Mouse (Mus musculus) limb, embryonic 15.5 days (tissue): ENCODE measurements around the gene Rxra. TPM values are rescaled to one million over a fixed set of nuclear protein-coding genes. Genes with fewer than 3 reads are reported as not detected.

Experiments used
- ATAC-seq: fragments of 200-750 bp; cut with Nextera tagmentation; 2 replicates; pipeline ENCODE4 v1.8.0; 2017; ENCODE audit warnings: low read depth, moderate TSS enrichment; ENCODE audit not compliant: insufficient number of reproducible peaks, low FRiP score, low TSS enrichment
- H3K27ac ChIP-seq: fragments of 300-500 bp; sonication (generic); 2 replicates; pipeline ENCODE4 v1.5.1; 2015; ENCODE audit warnings: moderate library complexity, mild to moderate bottlenecking, inconsistent platforms
- H3K27me3 ChIP-seq: fragments of 300-500 bp; sonication (generic); 2 replicates; pipeline ENCODE4 v1.6.1; 2015; ENCODE audit warnings: inconsistent platforms
- H3K36me3 ChIP-seq: fragments of 300-500 bp; sonication (generic); 2 replicates; pipeline ENCODE4 v1.6.1; 2015; ENCODE audit warnings: inconsistent platforms
- H3K4me1 ChIP-seq: fragments of 300-500 bp; sonication (generic); 2 replicates; pipeline ENCODE4 v1.6.1; 2015; ENCODE audit warnings: inconsistent platforms
- H3K4me2 ChIP-seq: fragments of 300-500 bp; sonication (generic); 2 replicates; pipeline ENCODE4 v1.6.1; 2015; ENCODE audit warnings: mild to moderate bottlenecking, inconsistent platforms
- H3K4me3 ChIP-seq: fragments of 300-500 bp; sonication (generic); 2 replicates; pipeline ENCODE4 v1.5.1; 2015; ENCODE audit warnings: mild to moderate bottlenecking, inconsistent platforms
- H3K9ac ChIP-seq: fragments of 300-500 bp; sonication (generic); 2 replicates; pipeline ENCODE4 v1.6.1; 2015; ENCODE audit warnings: inconsistent platforms
- H3K9me3 ChIP-seq: fragments of 300-500 bp; sonication (generic); 2 replicates; pipeline ENCODE4 v1.6.1; 2016; ENCODE audit warnings: inconsistent platforms
- WGBS: fragments of 180-500 bp; shearing (Covaris S2); methylation state at CpG from one replicate; pipeline ENCODE4 v1.1.7; 2015; 5-methylcytosine and 5-hydroxymethylcytosine counted together
- polyA plus RNA-seq: library from polyadenylated mRNA; unstranded; fragments of >200 nt; fragmentation: Nextera tagmentation; extraction: Ambion mirVana; gene quantifications from 2 replicates; pipeline ENCODE4 v1.2.1, GENCODE M21; 2015

Gene Rxra
- polyA plus RNA-seq, 1 experiment from 2014 or later, result 19.7 TPM

- Histone ChIP-seq H3K4me1 (peaks cover 83% of the 10 kb centered on the region), H3K4me3 (no peak overlapping the region), H3K36me3 (peaks cover 43% of the 10 kb centered on the region), H3K9me3 (no peaks in the 10 kb centered on the region), H3K27ac (0 out of 2 replicates have a peak overlapping the region, but pooled peaks have one; percentile 14), H3K4me2 (no peak overlapping the region), H3K9ac (no peak overlapping the region), H3K27me3 (no peaks in the 10 kb centered on the region)
- 85% methylated on average over 10 of the region's 10 CpGs for WGBS
- no peak for ATAC-seq
Measured at GRCm38 (mm10) chr2:27761260-27761995, 85.2 kb downstream of the Rxra start.

- H3K4me3 ChIP-seq, result no peak overlapping the region
- H3K9ac ChIP-seq, result no peak overlapping the region
- peaks cover 38% of the 10 kb centered on the region for H3K36me3 ChIP-seq
- no peaks in the 10 kb centered on the region for H3K9me3 ChIP-seq
- 84% methylated on average over 9 of the region's 9 CpGs for WGBS
- H3K4me2 ChIP-seq, result no peak overlapping the region
- H3K27me3 ChIP-seq, result no peaks in the 10 kb centered on the region
- no peak overlapping the region for H3K27ac ChIP-seq
- no peak for ATAC-seq
- H3K4me1 ChIP-seq, result peaks cover 78% of the 10 kb centered on the region
Measured at GRCm38 (mm10) chr2:27761996-27762340, 85.7 kb downstream of the Rxra start.

- no peaks in the 10 kb centered on the region for H3K27me3 ChIP-seq
- WGBS, result 47% methylated on average over 12 of the region's 12 CpGs
- no peak for ATAC-seq
- no peak overlapping the region for H3K4me3 ChIP-seq
- no peak overlapping the region for H3K9ac ChIP-seq
- no peaks in the 10 kb centered on the region for H3K9me3 ChIP-seq
- H3K27ac ChIP-seq, result 0 out of 2 replicates have a peak overlapping the region, but pooled peaks have one; percentile 73
- H3K36me3 ChIP-seq, result peaks cover 32% of the 10 kb centered on the region
- peaks cover 72% of the 10 kb centered on the region for H3K4me1 ChIP-seq
- no peak overlapping the region for H3K4me2 ChIP-seq
Measured at GRCm38 (mm10) chr2:27762509-27762908, 86.3 kb downstream of the Rxra start.

GRCm38 (mm10) chr2:27762920-27763780 lies 86.9 kb downstream of the Rxra start:
- H3K36me3 ChIP-seq, result peaks cover 28% of the 10 kb centered on the region
- H3K4me1 ChIP-seq, result peaks cover 66% of the 10 kb centered on the region
- WGBS, result 61% methylated on average over 14 of the region's 14 CpGs
- H3K9me3 ChIP-seq, result no peaks in the 10 kb centered on the region
- ATAC-seq, result no peak
- H3K27ac ChIP-seq, result peak overlapping the region; percentile 73
- H3K4me3 ChIP-seq, result no peak overlapping the region
- H3K4me2 ChIP-seq, result no peak overlapping the region
- no peaks in the 10 kb centered on the region for H3K27me3 ChIP-seq
- H3K9ac ChIP-seq, result no peak overlapping the region

GRCm38 (mm10) chr2:27764256-27764936 lies 88.2 kb downstream of the Rxra start:
- Histone ChIP-seq H3K27me3 (no peaks in the 10 kb centered on the region), H3K36me3 (peaks cover 28% of the 10 kb centered on the region), H3K4me2 (no peak overlapping the region), H3K27ac (peak overlapping the region; percentile 73), H3K4me1 (peaks cover 56% of the 10 kb centered on the region), H3K9me3 (no peaks in the 10 kb centered on the region), H3K9ac (peak overlapping the region; percentile 29; the same call in 1 of the 2 replicates), H3K4me3 (no peak overlapping the region)
- ATAC-seq, result peak; percentile 12; the same call in 1 of the 2 replicates
- WGBS, result 14% methylated on average over 6 of the region's 6 CpGs

- peaks cover 22% of the 10 kb centered on the region for H3K36me3 ChIP-seq
- no peak overlapping the region for H3K9ac ChIP-seq
- no peak overlapping the region for H3K4me3 ChIP-seq
- 31% methylated on average over 3 of the region's 3 CpGs for WGBS
- H3K9me3 ChIP-seq, result no peaks in the 10 kb centered on the region
- H3K4me2 ChIP-seq, result no peak overlapping the region
- no peaks in the 10 kb centered on the region for H3K27me3 ChIP-seq
- peaks cover 56% of the 10 kb centered on the region for H3K4me1 ChIP-seq
- peak; percentile 22; the same call in 1 of the 2 replicates for ATAC-seq
- H3K27ac ChIP-seq, result peak overlapping the region; percentile 73
Measured at GRCm38 (mm10) chr2:27764937-27765319, 88.7 kb downstream of the Rxra start.

GRCm38 (mm10) chr2:27767773-27768172 lies 91.5 kb downstream of the Rxra start:
- peaks cover 53% of the 10 kb centered on the region for H3K4me1 ChIP-seq

GRCm38 (mm10) chr2:27769701-27770100 lies 93.5 kb downstream of the Rxra start:
- H3K4me2 ChIP-seq, result no peak overlapping the region
- no peaks in the 10 kb centered on the region for H3K9me3 ChIP-seq
- ATAC-seq, result no peak
- peaks cover 53% of the 10 kb centered on the region for H3K4me1 ChIP-seq
- H3K27me3 ChIP-seq, result no peaks in the 10 kb centered on the region
- WGBS, result 13% methylated on average over 5 of the region's 5 CpGs
- H3K36me3 ChIP-seq, result no peaks in the 10 kb centered on the region
- no peak overlapping the region for H3K9ac ChIP-seq
- H3K4me3 ChIP-seq, result no peak overlapping the region
- H3K27ac ChIP-seq, result no peak overlapping the region

More at GRCm38 (mm10) chr2:27767773-27768172, 91.5 kb downstream of the Rxra start:
- H3K27me3 ChIP-seq, result no peaks in the 10 kb centered on the region
- H3K4me2 ChIP-seq, result no peak overlapping the region
- no peak overlapping the region for H3K27ac ChIP-seq
- ATAC-seq, result no peak
- no peaks in the 10 kb centered on the region for H3K36me3 ChIP-seq
- 58% methylated on average over 7 of the region's 7 CpGs for WGBS
- H3K4me3 ChIP-seq, result no peak overlapping the region
- no peak overlapping the region for H3K9ac ChIP-seq
- H3K9me3 ChIP-seq, result no peaks in the 10 kb centered on the region

- Histone ChIP-seq H3K27ac (no peak overlapping the region), H3K4me3 (no peak overlapping the region)
- WGBS, result 2% methylated on average over 4 of the region's 4 CpGs
Measured at GRCm38 (mm10) chr2:27770205-27770604, 94.0 kb downstream of the Rxra start.

GRCm38 (mm10) chr2:27771936-27772335 lies 95.7 kb downstream of the Rxra start:
- H3K27ac ChIP-seq, result peak overlapping the region; percentile 23; the same call in 1 of the 2 replicates
- H3K4me3 ChIP-seq, result no peak overlapping the region
- no peak for ATAC-seq
- 21% methylated on average over 7 of the region's 7 CpGs for WGBS
- H3K9me3 ChIP-seq, result no peaks in the 10 kb centered on the region
- no peaks in the 10 kb centered on the region for H3K36me3 ChIP-seq
- 0 out of 2 replicates have a peak overlapping the region, but pooled peaks have one; percentile 1 for H3K4me2 ChIP-seq
- no peaks in the 10 kb centered on the region for H3K27me3 ChIP-seq
- peaks cover 63% of the 10 kb centered on the region for H3K4me1 ChIP-seq
- H3K9ac ChIP-seq, result no peak overlapping the region

More at GRCm38 (mm10) chr2:27770205-27770604, 94.0 kb downstream of the Rxra start:
- no peaks in the 10 kb centered on the region for H3K27me3 ChIP-seq
- no peaks in the 10 kb centered on the region for H3K36me3 ChIP-seq
- H3K9me3 ChIP-seq, result no peaks in the 10 kb centered on the region
- no peak for ATAC-seq
- H3K9ac ChIP-seq, result no peak overlapping the region
- H3K4me1 ChIP-seq, result peaks cover 54% of the 10 kb centered on the region
- H3K4me2 ChIP-seq, result no peak overlapping the region

- Histone ChIP-seq H3K4me2 (no peak overlapping the region), H3K4me3 (no peak overlapping the region), H3K27me3 (no peaks in the 10 kb centered on the region), H3K27ac (peak overlapping the region; percentile 96), H3K9me3 (no peaks in the 10 kb centered on the region), H3K4me1 (peaks cover 69% of the 10 kb centered on the region), H3K9ac (no peak overlapping the region), H3K36me3 (no peaks in the 10 kb centered on the region)
- ATAC-seq, result no peak
- WGBS, result 56% methylated on average over 7 of the region's 7 CpGs
Measured at GRCm38 (mm10) chr2:27772841-27773388, 96.7 kb downstream of the Rxra start.
